Mouse (Mus musculus): ENCODE measurements around the gene Ccr1l1. TPM values are rescaled to one million over a fixed set of nuclear protein-coding genes. Genes with fewer than 3 reads are reported as not detected.

The Ccr1l1 gene
- polyA plus RNA-seq (2012; rRNA removed): not detected in 2 replicates

GRCm38 (mm10) chr9:123978308-123978707, at the start of gene Ccr1l1:
Gene Ccr1l1, minus strand, starts transcription at chr9:123978408.

GRCm38 (mm10) chr9:124021672-124022071, 43.5 kb upstream of the Ccr1l1 start, which contains the start of gene Ccr3:
Gene Ccr3, plus strand, starts transcription at chr9:124021972.

GRCm38 (mm10) chr9:123968290-123968912, 9.8 kb downstream of the Ccr1l1 start, which contains the start of gene Ccr1:
Gene Ccr1, minus strand, starts transcription at chr9:123968692.

Other genes with a start within 250 kb of the Ccr1l1 start
- gene Cxcr6, start 171.9 kb downstream of the Ccr1l1 start, polyA plus RNA-seq (2012; rRNA removed): not detected in 2 replicates
- 4.8 and 7.8 TPM in 2 replicates for gene Fyco1, start 126.5 kb downstream of the Ccr1l1 start, polyA plus RNA-seq (2012; rRNA removed)
- gene Xcr1, start 116.4 kb downstream of the Ccr1l1 start, polyA plus RNA-seq (2012; rRNA removed): not detected in 2 replicates
- 0.72 and 1.0 TPM in 2 replicates for gene Ccr1, start 9.7 kb downstream of the Ccr1l1 start, polyA plus RNA-seq (2012; rRNA removed)
- gene Ccr3, start 43.6 kb upstream of the Ccr1l1 start, polyA plus RNA-seq (2012; rRNA removed): 0.01 TPM in 1 of 2 replicates, not detected in the other
- 0.16 and 0.48 TPM in 2 replicates for gene Ccr2, start 123.5 kb upstream of the Ccr1l1 start, polyA plus RNA-seq (2012; rRNA removed)
- 0.17 and 0.75 TPM in 2 replicates for gene Ccr5, start 143.1 kb upstream of the Ccr1l1 start, polyA plus RNA-seq (2012; rRNA removed)